9 mouse cellular contexts compared by ENCODE assay signal in the genomic region with DNA sequence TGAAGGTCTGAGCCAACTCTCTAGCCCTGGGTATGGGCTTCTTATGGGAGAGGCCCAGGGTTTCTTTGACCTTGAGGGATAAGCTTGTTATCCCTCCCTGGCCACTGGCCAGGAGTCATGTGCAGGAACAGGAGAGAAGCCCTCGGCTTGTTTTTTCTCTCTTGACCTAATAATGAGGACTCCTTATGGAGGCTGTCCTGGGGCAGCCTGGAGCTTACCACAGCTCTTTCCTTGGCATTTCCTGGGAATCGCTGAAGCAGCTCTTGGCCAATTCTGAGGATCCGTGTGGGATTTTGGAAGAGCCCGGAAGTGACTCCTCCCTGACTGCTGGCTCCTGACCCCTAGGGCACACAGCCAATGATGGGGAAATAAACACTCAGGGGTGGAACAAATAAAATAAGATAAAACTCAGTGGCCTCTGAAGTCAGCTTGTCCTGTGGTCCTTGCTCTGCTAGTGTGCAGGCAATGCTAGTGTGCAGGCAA. TPM values are rescaled to one million over a fixed set of nuclear protein-coding genes. Genes with fewer than 3 reads are reported as not detected.
DNase-seq lines count a peak whose midpoint lies in the region; ATAC-seq and TF ChIP-seq lines count a peak whose summit lies in the region.
"Had no signal": no experiment of that assay in that cellular context is flagged by ENCODE, and none has a peak within 500 bp of the region (broad histone marks: within the 10 kb centered on the region; RNA-seq: fewer than 3 reads in every experiment).

No protein-coding gene starts in this region.

- DNase-seq in adrenal gland, postnatal 10 days = peak; percentile 81
- DNase-seq in gastrocnemius, adult 8-10 months (ENCODE audit: low spot score in 2 of 2) = peak; percentile 57 to 68
- DNase-seq in heart, postnatal 36 days = peak; percentile 71 to 76
- peak; percentile 85 for DNase-seq in lung, postnatal 14 days
- DNase-seq in right cerebral cortex, postnatal 4 days = no peak
- DNase-seq in hindbrain, embryonic 10.5 days (ENCODE audit: low spot score) = no peak
- DNase-seq in cerebellum, adult 2 months = no peak

- H3K27me3 ChIP-seq in hindbrain, embryonic 10.5 days (ENCODE audit: insufficient read depth, poor library complexity, severe bottlenecking) = no peaks in the 10 kb centered on the region; the same call in 1 of the 2 replicates
- no peaks in the 10 kb centered on the region for H3K27me3 ChIP-seq in cerebellum, adult 2 months (ENCODE audit: control insufficient read depth, insufficient read depth, low read length)

- TF ChIP-seq CTCF in cerebellum, adult 2 months (IDR thresholded peaks at IDR 0.05; ENCODE audit: borderline replicate concordance, insufficient read depth, low read depth, low read length) = no peak

- ATAC-seq in CD4-positive, CD25-positive, alpha-beta regulatory T cell, adult 4 months = no peak

- no peaks in the 10 kb centered on the region for H3K9me3 ChIP-seq in hindbrain, embryonic 10.5 days

- 55% methylated on average over 4 of the region's 4 CpGs for WGBS in hindbrain, embryonic 10.5 days
- 34% methylated on average over 4 of the region's 4 CpGs for WGBS in cerebellum, adult 2 months

- no peak for TF ChIP-seq POLR2A in cerebellum, adult 2 months (IDR thresholded peaks at IDR 0.05; ENCODE audit: borderline replicate concordance, insufficient read depth, low read length)

- H3K4me1 ChIP-seq in hindbrain, embryonic 10.5 days (replicated peaks) = peaks cover 22% of the 10 kb centered on the region; the same call in 1 of the 2 replicates
- no peaks in the 10 kb centered on the region for H3K4me1 ChIP-seq in cerebellum, adult 2 months (ENCODE audit: control insufficient read depth, insufficient read depth, low read length)

- no peak overlapping the region for H3K27ac ChIP-seq in hindbrain, embryonic 10.5 days
- no peak overlapping the region for H3K27ac ChIP-seq in cerebellum, adult 2 months (ENCODE audit: insufficient read depth, low read length)
- H3K27ac ChIP-seq: macrophage had no signal

- H3K36me3 ChIP-seq in hindbrain, embryonic 10.5 days = no peaks in the 10 kb centered on the region

- intact Hi-C loops in heart, postnatal 36 days (cut with DNase I) = no loop called here

- H3K4me3 ChIP-seq in hindbrain, embryonic 10.5 days = no peak overlapping the region
- no peak overlapping the region for H3K4me3 ChIP-seq in cerebellum, adult 2 months (replicated peaks; ENCODE audit: insufficient read depth, low read depth, low read length)

RNA-seq across cellular contexts. Expression of a gene that starts 17.3 kb away (rescaled TPM):
- 10 to 100 TPM in 1 of 2 experiments, 1 to 10 TPM in 1; 9.1 to 12.0 TPM for total RNA-seq in adrenal gland, postnatal 10 days (2021)
- total RNA-seq in gastrocnemius, adult 8-10 months (2022) = 1 to 10 TPM; 2.2 to 2.7 (median 2.4) TPM
- total RNA-seq in heart, postnatal 36 days (2021) = 1 to 10 TPM; 1.7 to 1.9 TPM
- 10.8 and 13.3 TPM in 2 replicates for polyA plus RNA-seq in hindbrain, embryonic 10.5 days (2016; fragmentation: Nextera tagmentation; extraction: Ambion mirVana)
- not detected for polyA plus RNA-seq in CD4-positive, CD25-positive, alpha-beta regulatory T cell, adult 4 months (2017; shearing (Covaris generic))
- polyA plus RNA-seq in cerebellum, adult 2 months (2012; rRNA removed) = 3.7 and 4.3 TPM in 2 replicates

RNA-seq across cellular contexts. Expression of a gene that starts 40.4 kb away (rescaled TPM):
- 10 to 100 TPM; 38.8 to 44.0 TPM for total RNA-seq in adrenal gland, postnatal 10 days (2021)
- 10 to 100 TPM; 21.9 to 27.4 (median 25.8) TPM for total RNA-seq in gastrocnemius, adult 8-10 months (2022)
- total RNA-seq in heart, postnatal 36 days (2021) = 10 to 100 TPM; 25.3 to 29.3 TPM
- polyA plus RNA-seq in hindbrain, embryonic 10.5 days (2016; fragmentation: Nextera tagmentation; extraction: Ambion mirVana) = 19.1 and 23.8 TPM in 2 replicates
- polyA plus RNA-seq in CD4-positive, CD25-positive, alpha-beta regulatory T cell, adult 4 months (2017; shearing (Covaris generic)) = 10 to 100 TPM; 24.5 to 25.6 TPM
- 38.0 and 40.6 TPM in 2 replicates for polyA plus RNA-seq in cerebellum, adult 2 months (2012; rRNA removed)

RNA-seq across cellular contexts. Expression of a gene that starts 55.4 kb away (rescaled TPM):
- total RNA-seq in adrenal gland, postnatal 10 days (2021) = 10 to 100 TPM; 32.5 to 35.7 TPM
- 1 to 10 TPM; 4.3 to 5.6 (median 4.6) TPM for total RNA-seq in gastrocnemius, adult 8-10 months (2022)
- total RNA-seq in heart, postnatal 36 days (2021) = 10 to 100 TPM; 11.0 to 12.5 TPM
- 82.4 and 84.1 TPM in 2 replicates for polyA plus RNA-seq in hindbrain, embryonic 10.5 days (2016; fragmentation: Nextera tagmentation; extraction: Ambion mirVana)
- 10 to 100 TPM; 66.2 to 86.1 TPM for polyA plus RNA-seq in CD4-positive, CD25-positive, alpha-beta regulatory T cell, adult 4 months (2017; shearing (Covaris generic))
- polyA plus RNA-seq in cerebellum, adult 2 months (2012; rRNA removed) = 50.5 and 56.3 TPM in 2 replicates

Comparison
In these comparisons a context has a peak if more than half of its experiments do, and no peak if none do; other contexts are left out.
1. DNase-seq: peak in adrenal gland, postnatal 10 days (single experiment), gastrocnemius, adult 8-10 months (2 of 2), heart, postnatal 36 days (2 of 2) and lung, postnatal 14 days (single experiment); none in right cerebral cortex, postnatal 4 days (single experiment), hindbrain, embryonic 10.5 days (single experiment) and cerebellum, adult 2 months (0 of 2).